In the genomic region with DNA sequence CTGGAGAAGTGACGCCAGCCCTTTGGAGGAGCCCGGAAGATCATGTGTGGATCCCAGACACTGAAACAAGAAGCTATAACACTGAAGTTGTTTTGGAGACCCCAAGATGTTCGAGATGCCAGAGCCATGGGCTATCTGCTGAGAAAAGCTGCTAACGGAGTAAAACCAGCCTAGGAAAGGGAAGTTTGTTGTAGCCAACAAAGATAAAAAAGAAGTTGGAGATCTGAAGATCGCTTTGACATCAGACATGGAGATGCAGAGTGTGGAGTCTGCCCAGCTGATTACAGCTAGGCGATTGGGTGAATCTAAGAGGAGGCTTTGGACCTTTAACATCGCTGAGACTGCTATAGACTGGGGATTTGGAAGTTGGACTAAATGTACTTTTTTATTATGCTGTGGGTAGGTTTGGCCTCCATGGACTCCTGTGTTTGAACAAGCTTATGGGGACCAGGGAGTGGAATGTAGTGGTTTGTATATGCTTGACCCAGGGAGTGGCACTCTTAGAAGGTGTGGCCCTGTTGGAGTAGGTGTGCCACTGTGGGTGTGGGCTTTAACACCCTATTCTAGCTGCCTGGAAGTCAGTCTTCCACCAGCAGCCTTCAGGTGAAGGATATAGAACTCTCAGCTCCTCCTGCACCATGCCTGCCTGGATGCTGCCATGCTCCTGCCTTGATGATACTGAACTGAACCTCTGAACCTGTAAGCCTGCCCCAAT, we compare ENCODE assay signal across 7 mouse cellular contexts. TPM values are rescaled to one million over a fixed set of nuclear protein-coding genes. Genes with fewer than 3 reads are reported as not detected.
"Had no signal": no experiment of that assay in that cellular context is flagged by ENCODE, and none has a peak within 500 bp of the region (broad histone marks: within the 10 kb centered on the region; RNA-seq: fewer than 3 reads in every experiment).

No protein-coding gene starts in this region.

RNA-seq across cellular contexts. Expression of gene Batf2, which starts 10.2 kb away (rescaled TPM):
- polyA plus RNA-seq: midbrain, embryonic 11.5 days; midbrain, embryonic 15.5 days; midbrain, postnatal 0 days; neural tube, embryonic 12.5 days; neural tube, embryonic 14.5 days had no signal

RNA-seq across cellular contexts. Expression of gene Naaladl1, which starts 25.0 kb away (rescaled TPM):
- polyA plus RNA-seq: liver, adult 2 months; macrophage had no signal
